Mouse (Mus musculus): Measurements from ENCODE around the gene Sntg2. TPM values are rescaled to one million over a fixed set of nuclear protein-coding genes. Genes with fewer than 3 reads are reported as not detected.
A peak's percentile ranks its signal among the peaks of the same experiment; 100 is the strongest.

Gene Sntg2
- total RNA-seq (2012; rRNA removed), result not detected in 2 replicates

GRCm38 (mm10) chr12:30372933-30373501, at the start of gene Sntg2:
Gene Sntg2, minus strand, starts transcription at chr12:30373375.
- Histone ChIP-seq H3K9me3 (ENCODE audit: control insufficient read depth, insufficient read depth, low read depth, low read length) (no peaks in the 10 kb centered on the region), H3K4me1 (ENCODE audit: control insufficient read depth in 2 of 2, insufficient read depth in 2 of 2, low read length in 2 of 2, poor library complexity in 1 of 2) (peaks cover 0 to 4% of the 10 kb centered on the region in 2 experiments; a peak in 1 of 4 replicates), H3K4me3 (ENCODE audit: insufficient read depth in 1 of 2, low read depth in 1 of 2, low read length in 2 of 2, poor library complexity in 1 of 2, severe bottlenecking in 1 of 2) (peak within 1 kb of the TSS; percentile 59 to 80), H3K9ac (ENCODE audit: insufficient read depth, low read depth, low read length, poor library complexity, severe bottlenecking) (peak within 1 kb of the TSS; percentile 32), H3K27ac (ENCODE audit: insufficient read depth, low read depth, low read length, poor library complexity, severe bottlenecking) (no peak within 1 kb of the TSS), H3K36me3 (ENCODE audit: control insufficient read depth, insufficient read depth, low read length, poor library complexity, severe bottlenecking) (no peaks in the 10 kb centered on the region)
- DNase-seq (ENCODE audit: low read depth, low spot score), result peak; percentile 76
- no peak for TF ChIP-seq MAFK (IDR thresholded peaks at IDR 0.05; ENCODE audit: insufficient read depth, low read depth, low read length)
- TF ChIP-seq ZNF384 (IDR thresholded peaks at IDR 0.05; ENCODE audit: low read depth, low read length), result no peak
- in situ Hi-C loops (cut with MboI; ENCODE audit: low sequenced_read_pairs in 2 of 2, unreplicated experiment in 2 of 2), result no loop called here

GRCm38 (mm10) chr12:30416547-30416946, 43.4 kb upstream of the Sntg2 start:
- Histone ChIP-seq H3K4me1 (ENCODE audit: control insufficient read depth in 2 of 2, insufficient read depth in 2 of 2, low read length in 2 of 2, poor library complexity in 1 of 2) (no peaks in the 10 kb centered on the region), H3K9me3 (ENCODE audit: control insufficient read depth, insufficient read depth, low read depth, low read length) (no peaks in the 10 kb centered on the region), H3K27ac (ENCODE audit: insufficient read depth, low read depth, low read length, poor library complexity, severe bottlenecking) (no peak overlapping the region), H3K36me3 (ENCODE audit: control insufficient read depth, insufficient read depth, low read length, poor library complexity, severe bottlenecking) (no peaks in the 10 kb centered on the region), H3K4me3 (ENCODE audit: insufficient read depth in 1 of 2, low read depth in 1 of 2, low read length in 2 of 2, poor library complexity in 1 of 2, severe bottlenecking in 1 of 2) (no peak overlapping the region), H3K9ac (ENCODE audit: insufficient read depth, low read depth, low read length, poor library complexity, severe bottlenecking) (no peak overlapping the region)
- in situ Hi-C loops (cut with MboI; ENCODE audit: low sequenced_read_pairs in 2 of 2, unreplicated experiment in 2 of 2), result no loop called here
- no peak for DNase-seq (ENCODE audit: low read depth, low spot score)
- no peak for TF ChIP-seq MAFK (IDR thresholded peaks at IDR 0.05; ENCODE audit: insufficient read depth, low read depth, low read length)
- TF ChIP-seq CHD2 (IDR thresholded peaks at IDR 0.05; ENCODE audit: low read depth, low read length), result no peak

- Histone ChIP-seq H3K4me1 (ENCODE audit: control insufficient read depth in 2 of 2, insufficient read depth in 2 of 2, low read length in 2 of 2, poor library complexity in 1 of 2) (no peaks in the 10 kb centered on the region), H3K4me3 (ENCODE audit: insufficient read depth in 1 of 2, low read depth in 1 of 2, low read length in 2 of 2, poor library complexity in 1 of 2, severe bottlenecking in 1 of 2) (no peak overlapping the region), H3K36me3 (ENCODE audit: control insufficient read depth, insufficient read depth, low read length, poor library complexity, severe bottlenecking) (no peaks in the 10 kb centered on the region), H3K9ac (ENCODE audit: insufficient read depth, low read depth, low read length, poor library complexity, severe bottlenecking) (no peak overlapping the region), H3K9me3 (ENCODE audit: control insufficient read depth, insufficient read depth, low read depth, low read length) (no peaks in the 10 kb centered on the region), H3K27ac (ENCODE audit: insufficient read depth, low read depth, low read length, poor library complexity, severe bottlenecking) (no peak overlapping the region)
- no peak for TF ChIP-seq CHD2 (IDR thresholded peaks at IDR 0.05; ENCODE audit: low read depth, low read length)
- in situ Hi-C loops (cut with MboI; ENCODE audit: low sequenced_read_pairs in 2 of 2, unreplicated experiment in 2 of 2), result no loop called here
- DNase-seq (ENCODE audit: low read depth, low spot score), result no peak
These were observed 42.8 kb upstream of the Sntg2 start for GRCm38 (mm10) chr12:30415981-30416380.

GRCm38 (mm10) chr12:30402651-30403050, 29.5 kb upstream of the Sntg2 start:
- H3K4me3 ChIP-seq (ENCODE audit: insufficient read depth in 1 of 2, low read depth in 1 of 2, low read length in 2 of 2, poor library complexity in 1 of 2, severe bottlenecking in 1 of 2), result no peak overlapping the region
- no peak for DNase-seq (ENCODE audit: low read depth, low spot score)
- no peaks in the 10 kb centered on the region for H3K36me3 ChIP-seq (ENCODE audit: control insufficient read depth, insufficient read depth, low read length, poor library complexity, severe bottlenecking)
- in situ Hi-C loops (cut with MboI; ENCODE audit: low sequenced_read_pairs in 2 of 2, unreplicated experiment in 2 of 2), result no loop called here
- H3K9me3 ChIP-seq (ENCODE audit: control insufficient read depth, insufficient read depth, low read depth, low read length), result no peaks in the 10 kb centered on the region
- H3K9ac ChIP-seq (ENCODE audit: insufficient read depth, low read depth, low read length, poor library complexity, severe bottlenecking), result no peak overlapping the region
- TF ChIP-seq MAFK (IDR thresholded peaks at IDR 0.05; ENCODE audit: insufficient read depth, low read depth, low read length) (no peak), ZC3H11A (IDR thresholded peaks at IDR 0.05; ENCODE audit: borderline replicate concordance, low read depth, low read length) (no peak), HCFC1 (IDR thresholded peaks at IDR 0.05; ENCODE audit: borderline replicate concordance, insufficient read depth, low read length) (no peak), CHD2 (IDR thresholded peaks at IDR 0.05; ENCODE audit: low read depth, low read length) (no peak), ZNF384 (IDR thresholded peaks at IDR 0.05; ENCODE audit: low read depth, low read length) (no peak)
- no peaks in the 10 kb centered on the region for H3K4me1 ChIP-seq (ENCODE audit: control insufficient read depth in 2 of 2, insufficient read depth in 2 of 2, low read length in 2 of 2, poor library complexity in 1 of 2)
- H3K27ac ChIP-seq (ENCODE audit: insufficient read depth, low read depth, low read length, poor library complexity, severe bottlenecking), result no peak overlapping the region

- no peaks in the 10 kb centered on the region for H3K4me1 ChIP-seq (ENCODE audit: control insufficient read depth in 2 of 2, insufficient read depth in 2 of 2, low read length in 2 of 2, poor library complexity in 1 of 2)
- no peak overlapping the region for H3K27ac ChIP-seq (ENCODE audit: insufficient read depth, low read depth, low read length, poor library complexity, severe bottlenecking)
- no peaks in the 10 kb centered on the region for H3K36me3 ChIP-seq (ENCODE audit: control insufficient read depth, insufficient read depth, low read length, poor library complexity, severe bottlenecking)
- in situ Hi-C loops (cut with MboI; ENCODE audit: low sequenced_read_pairs in 2 of 2, unreplicated experiment in 2 of 2), result no loop called here
- no peak for DNase-seq (ENCODE audit: low read depth, low spot score)
- TF ChIP-seq ZC3H11A (IDR thresholded peaks at IDR 0.05; ENCODE audit: borderline replicate concordance, low read depth, low read length) (no peak), ZNF384 (IDR thresholded peaks at IDR 0.05; ENCODE audit: low read depth, low read length) (no peak), MAFK (IDR thresholded peaks at IDR 0.05; ENCODE audit: insufficient read depth, low read depth, low read length) (no peak), HCFC1 (IDR thresholded peaks at IDR 0.05; ENCODE audit: borderline replicate concordance, insufficient read depth, low read length) (no peak), CHD2 (IDR thresholded peaks at IDR 0.05; ENCODE audit: low read depth, low read length) (no peak)
- H3K4me3 ChIP-seq (ENCODE audit: insufficient read depth in 1 of 2, low read depth in 1 of 2, low read length in 2 of 2, poor library complexity in 1 of 2, severe bottlenecking in 1 of 2), result no peak overlapping the region
- H3K9me3 ChIP-seq (ENCODE audit: control insufficient read depth, insufficient read depth, low read depth, low read length), result no peaks in the 10 kb centered on the region
- H3K9ac ChIP-seq (ENCODE audit: insufficient read depth, low read depth, low read length, poor library complexity, severe bottlenecking), result no peak overlapping the region
These were observed 27.4 kb upstream of the Sntg2 start for GRCm38 (mm10) chr12:30400531-30400930.

All from ES-E14 (cell line).